Mouse (Mus musculus) thymus, adult 2 months (tissue): ENCODE results near the gene Mybph. TPM values are rescaled to one million over a fixed set of nuclear protein-coding genes. Genes with fewer than 3 reads are reported as not detected.
"Not testable (repeated sequence)": the region's sequence is repeated elsewhere in the genome, so short reads cannot be mapped to it uniquely, and the experiment has no call there.

Experiments
- DNase-seq: peaks from one replicate; pipeline ENCODE4 v3.0.0; 2021
- H3K27ac ChIP-seq: fragments of 200-500 bp; 2 replicates; pipeline ENCODE4 v1.5.1; 2012; ENCODE audit warnings: low read length, control low read depth; ENCODE audit not compliant: control insufficient read depth, insufficient read depth
- H3K27me3 ChIP-seq: fragments of 200-500 bp; 2 replicates; pipeline ENCODE4 v1.6.1; 2012; ENCODE audit warnings: mild to moderate bottlenecking, low read length, moderate library complexity, mixed read lengths; ENCODE audit not compliant: control insufficient read depth, insufficient read depth
- H3K36me3 ChIP-seq: fragments of 200-500 bp; 2 replicates; pipeline ENCODE4 v1.6.1; 2012; ENCODE audit warnings: mild to moderate bottlenecking, low read length, moderate library complexity; ENCODE audit not compliant: control insufficient read depth, insufficient read depth
- H3K4me1 ChIP-seq: fragments of 200-500 bp; replicated peaks from 2 replicates; pipeline ENCODE4 v1.6.1; 2012; ENCODE audit warnings: low read length; ENCODE audit not compliant: control insufficient read depth, insufficient read depth
- H3K4me3 ChIP-seq: fragments of 200-500 bp; 2 replicates; pipeline ENCODE4 v1.5.1; 2012; ENCODE audit warnings: mild to moderate bottlenecking, low read length, control low read depth, moderate library complexity; ENCODE audit not compliant: control insufficient read depth, insufficient read depth
- CTCF ChIP-seq: fragments of 200-500 bp; IDR thresholded peaks from 2 replicates; pipeline ENCODE4 v1.5.1; 2012; ENCODE audit warnings: mild to moderate bottlenecking, control low read depth, low read length, moderate library complexity, borderline replicate concordance; ENCODE audit not compliant: control insufficient read depth, poor library complexity, insufficient read depth; ENCODE audit errors: extremely low read depth
- POLR2A ChIP-seq: fragments of 200-500 bp; IDR thresholded peaks from 2 replicates; pipeline ENCODE4 v1.6.1; 2012; ENCODE audit warnings: mild to moderate bottlenecking, low read length, control low read depth, moderate library complexity; ENCODE audit not compliant: control insufficient read depth, poor library complexity, insufficient read depth; ENCODE audit errors: extremely low read depth
- WGBS: fragments of 180-500 bp; shearing (Covaris S2); methylation state at CpG from one replicate; pipeline ENCODE4 v1.1.7; 2018; 5-methylcytosine and 5-hydroxymethylcytosine counted together
- polyA plus RNA-seq: library from polyadenylated mRNA; depleted of rRNA; stranded (reverse); fragments of >200 nt; gene quantifications from 2 replicates; pipeline ENCODE4 v1.2.3, GENCODE M21; 2012; rRNA removed

Gene Mybph
- polyA plus RNA-seq, 1 experiment: 0.35 TPM

- TF ChIP-seq CTCF (no peak), POLR2A (no peak)
- Histone ChIP-seq H3K27me3 (no peaks in the 10 kb centered on the region), H3K4me1 (0 out of 2 replicates have a peak, but pooled peaks cover 2% of the 10 kb centered on the region), H3K36me3 (no peaks in the 10 kb centered on the region), H3K27ac (no peak overlapping the region), H3K4me3 (no peak overlapping the region)
- no peak for DNase-seq
- WGBS: 79% methylated on average over 6 of the region's 6 CpGs
Measured at GRCm38 (mm10) chr1:134243505-134243904, 50.3 kb downstream of the Mybph start.

- H3K4me1 ChIP-seq: 0 out of 2 replicates have a peak, but pooled peaks cover 2% of the 10 kb centered on the region
- H3K4me3 ChIP-seq: no peak overlapping the region
- TF ChIP-seq POLR2A (no peak), CTCF (peak; percentile 85)
- WGBS: 30% methylated on average over 35 of the region's 35 CpGs
- peak; percentile 83 for DNase-seq
- H3K27me3 ChIP-seq: no peaks in the 10 kb centered on the region
- H3K27ac ChIP-seq: no peak overlapping the region
- no peaks in the 10 kb centered on the region for H3K36me3 ChIP-seq
Measured at GRCm38 (mm10) chr1:134243948-134244914, 51.0 kb downstream of the Mybph start.

- Histone ChIP-seq H3K4me3 (no peak overlapping the region), H3K27ac (no peak overlapping the region), H3K4me1 (0 out of 2 replicates have a peak, but pooled peaks cover 2% of the 10 kb centered on the region), H3K27me3 (no peaks in the 10 kb centered on the region), H3K36me3 (no peaks in the 10 kb centered on the region)
- TF ChIP-seq POLR2A (no peak), CTCF (no peak)
- 90% methylated on average over 14 of the region's 14 CpGs for WGBS
- DNase-seq: no peak
Measured at GRCm38 (mm10) chr1:134245004-134245717, 51.9 kb downstream of the Mybph start.

DNA sequence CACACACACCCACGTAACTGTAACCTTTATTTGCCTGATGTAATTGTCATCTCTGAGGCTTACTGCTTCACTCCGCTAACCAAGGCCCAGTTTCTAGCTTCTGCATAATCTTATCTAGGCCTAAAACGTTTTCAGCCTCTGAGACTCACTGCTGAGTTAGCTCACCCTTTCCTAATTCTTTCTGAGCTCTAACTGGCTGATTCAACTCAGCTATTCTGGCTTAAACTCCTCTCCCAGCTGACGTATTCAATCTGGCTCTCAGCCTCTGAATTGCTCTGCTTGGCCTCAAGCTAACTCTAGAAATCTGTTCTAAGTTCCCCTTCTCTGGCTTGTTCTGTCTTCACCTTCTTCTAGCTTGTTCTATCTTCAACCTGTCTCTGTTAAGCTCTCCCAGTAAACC lies 53.3 kb downstream of the Mybph start:
- no peak for DNase-seq
- no peaks in the 10 kb centered on the region for H3K36me3 ChIP-seq
- no peak overlapping the region for H3K27ac ChIP-seq
- no peak overlapping the region for H3K4me3 ChIP-seq
- H3K27me3 ChIP-seq: no peaks in the 10 kb centered on the region
- TF ChIP-seq CTCF (no peak), POLR2A (no peak)
- WGBS: 87% methylated on average over 4 of the region's 4 CpGs
- H3K4me1 ChIP-seq: no peaks in the 10 kb centered on the region

DNA sequence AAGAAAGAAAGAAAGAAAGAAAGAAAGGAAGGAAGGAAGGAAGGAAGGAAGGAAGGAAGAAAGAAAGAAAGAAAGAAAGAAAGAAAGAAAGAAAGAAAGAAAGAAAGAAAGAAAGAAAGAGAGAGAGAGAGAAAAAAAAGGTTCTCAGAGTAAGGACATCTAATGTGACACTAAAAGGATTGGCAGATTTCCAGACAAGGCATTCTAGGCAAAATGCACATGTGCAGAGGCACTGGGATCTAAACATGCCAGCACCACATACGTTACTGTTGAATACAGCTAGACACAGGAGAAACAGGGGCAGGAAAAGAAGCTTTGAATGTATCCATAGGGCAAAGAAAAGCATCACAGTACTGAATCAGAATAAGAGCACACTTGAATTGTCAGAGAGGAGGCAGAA lies 56.4 kb downstream of the Mybph start:
- not testable (repeated sequence) for H3K27ac ChIP-seq, H3K4me1 ChIP-seq, H3K4me3 ChIP-seq, H3K36me3 ChIP-seq, DNase-seq, H3K27me3 ChIP-seq
- 82% methylated on average over 1 of the region's 1 CpGs for WGBS

Other genes starting within 250 kb of the Mybph start
- 3.5 and 4.4 TPM in 2 replicates for gene Fmod, start 156.2 kb upstream of the Mybph start, polyA plus RNA-seq
- gene Btg2, start 114.3 kb upstream of the Mybph start, polyA plus RNA-seq: 432 and 481 TPM in 2 replicates
- gene Chit1, start 82.2 kb upstream of the Mybph start, polyA plus RNA-seq: 0.54 and 0.78 TPM in 2 replicates
- gene Chil1, start 11.3 kb upstream of the Mybph start, polyA plus RNA-seq: 9.0 and 9.5 TPM in 2 replicates
- 6.2 and 6.3 TPM in 2 replicates for gene Adora1, start 42.0 kb downstream of the Mybph start, polyA plus RNA-seq
- gene Myog, start 96.5 kb downstream of the Mybph start, polyA plus RNA-seq: 0.34 and 0.43 TPM in 2 replicates
- gene Ppfia4, start 139.5 kb downstream of the Mybph start, polyA plus RNA-seq: 13.6 and 17.2 TPM in 2 replicates
- gene Tmem183a, start 168.5 kb downstream of the Mybph start, polyA plus RNA-seq: 85.4 and 98.5 TPM in 2 replicates
- gene 4933406M09Rik, start 192.5 kb downstream of the Mybph start, polyA plus RNA-seq: not detected in 2 replicates
- 44.9 and 47.2 TPM in 2 replicates for gene Cyb5r1, start 212.1 kb downstream of the Mybph start, polyA plus RNA-seq
- gene Adipor1, start 221.9 kb downstream of the Mybph start, polyA plus RNA-seq: 92.2 and 94.0 TPM in 2 replicates